Mouse (Mus musculus) 3T3-L1 (cell line): ENCODE data around the gene Arhgap36.

ENCODE experiments used
- DNase-seq: peaks from one replicate; pipeline ENCODE4 v3.0.0-alpha.2; 2015; ENCODE audit warnings: low read depth, low spot score

The Arhgap36 gene

GRCm38 (mm10) chrX:49463442-49463970 is at the start of gene Arhgap36:
TSS of gene Arhgap36 (plus strand) at chrX:49463945.
- DNase-seq: no peak

DNA sequence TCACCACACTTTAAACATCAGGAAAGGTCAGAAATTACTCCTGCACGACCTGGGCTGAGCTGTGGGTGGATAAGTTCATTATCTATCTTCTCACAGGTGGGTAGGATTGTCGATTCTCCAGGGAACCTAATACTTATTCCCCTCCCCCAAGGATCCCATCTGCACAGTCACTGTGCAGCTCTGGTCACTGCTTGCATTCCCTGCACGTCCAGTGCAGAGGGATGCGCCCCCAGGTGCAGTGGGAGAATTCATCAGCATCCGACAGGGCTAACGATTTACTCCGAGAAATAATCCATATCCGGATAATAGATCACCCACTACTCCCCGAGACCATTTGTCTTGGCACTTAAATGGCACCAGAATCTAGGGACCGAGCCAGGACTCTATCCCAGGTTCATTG is 6.0 kb upstream of the Arhgap36 start:
- DNase-seq: no peak

GRCm38 (mm10) chrX:49470287-49471054 is 6.7 kb downstream of the Arhgap36 start:
- DNase-seq: no peak

GRCm38 (mm10) chrX:49479968-49480809 is 16.4 kb downstream of the Arhgap36 start:
- no peak for DNase-seq

GRCm38 (mm10) chrX:49480846-49481245 is 17.1 kb downstream of the Arhgap36 start:
- DNase-seq: no peak

- DNase-seq: no peak
These were observed 25.4 kb downstream of the Arhgap36 start for GRCm38 (mm10) chrX:49489141-49489540.

GRCm38 (mm10) chrX:49493739-49494449 is 30.1 kb downstream of the Arhgap36 start:
- DNase-seq: no peak
